Mouse (Mus musculus): ENCODE data around the gene Itpr2. TPM values are rescaled to one million over a fixed set of nuclear protein-coding genes. Genes with fewer than 3 reads are reported as not detected.
A peak's percentile ranks its signal among the peaks of the same experiment; 100 is the strongest.

The Itpr2 gene
- polyA plus RNA-seq, 1 experiment = 10.5 TPM

DNA sequence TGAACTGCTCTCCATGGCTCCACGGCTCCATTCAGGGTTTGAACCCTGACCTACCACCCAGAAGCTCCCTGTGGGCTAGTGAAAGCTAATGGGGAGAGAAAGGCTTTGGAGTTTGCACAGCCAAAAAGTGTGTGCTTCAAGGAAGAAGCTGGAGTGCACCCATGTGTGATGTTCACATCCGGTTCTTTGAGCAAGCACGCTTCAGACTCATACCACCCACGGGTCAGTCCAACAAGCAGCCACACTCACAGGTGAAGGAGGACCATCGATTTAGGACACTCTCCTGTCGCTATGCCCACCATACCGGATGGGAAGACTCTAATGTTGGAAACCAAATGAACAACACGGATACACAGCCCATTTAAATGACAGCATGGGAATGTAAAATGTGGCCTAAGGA, 9.5 kb upstream of the Itpr2 start:
- no peak for TF ChIP-seq POLR2A (IDR thresholded peaks at IDR 0.05; ENCODE audit: low read depth, low read length)
- no peak overlapping the region for H3K27ac ChIP-seq (ENCODE audit: insufficient read depth, low read depth, low read length)
- no peak overlapping the region for H3K4me3 ChIP-seq (ENCODE audit: low read depth, low read length)
- no peaks in the 10 kb centered on the region for H3K27me3 ChIP-seq (ENCODE audit: control insufficient read depth, insufficient read depth, low read length)
- no peaks in the 10 kb centered on the region for H3K4me1 ChIP-seq (ENCODE audit: control insufficient read depth, insufficient read depth, insufficient read length, low read length)
- WGBS = 86% methylated on average over 8 of the region's 8 CpGs
- no peaks in the 10 kb centered on the region for H3K36me3 ChIP-seq (ENCODE audit: control insufficient read depth, insufficient read depth, low read length)

- WGBS = 75% methylated on average over 2 of the region's 2 CpGs
- no peaks in the 10 kb centered on the region for H3K27me3 ChIP-seq (ENCODE audit: control insufficient read depth, insufficient read depth, low read length)
These were observed 7.9 kb upstream of the Itpr2 start for GRCm38 (mm10) chr6:146509891-146510290.

DNA sequence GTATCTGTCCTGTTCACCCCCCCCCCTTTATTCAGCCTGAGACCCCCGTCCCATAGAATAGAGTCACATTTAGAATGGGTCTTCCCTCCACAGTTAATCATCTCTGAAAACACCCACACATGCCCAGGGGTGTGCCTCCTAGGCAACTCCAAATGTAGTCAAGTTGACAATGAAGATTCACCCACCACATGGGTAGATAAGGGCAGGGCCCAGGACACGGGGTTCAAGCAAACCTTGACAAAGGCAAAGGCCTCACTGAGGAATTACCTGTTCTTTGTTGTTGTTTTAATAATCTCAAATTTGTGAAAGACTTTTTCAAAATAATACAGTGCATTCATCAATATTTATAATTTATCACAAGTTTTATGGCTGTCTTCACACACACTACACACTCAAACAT, 2.4 kb upstream of the Itpr2 start:
- 77% methylated on average over 2 of the region's 2 CpGs for WGBS

More at GRCm38 (mm10) chr6:146509891-146510290, 7.9 kb upstream of the Itpr2 start:
- H3K4me3 ChIP-seq (ENCODE audit: low read depth, low read length) = no peak overlapping the region
- no peak overlapping the region for H3K27ac ChIP-seq (ENCODE audit: insufficient read depth, low read depth, low read length)
- TF ChIP-seq POLR2A (IDR thresholded peaks at IDR 0.05; ENCODE audit: low read depth, low read length) = no peak
- TF ChIP-seq CTCF (IDR thresholded peaks at IDR 0.05; ENCODE audit: extremely low read depth, insufficient read length, insufficient replicate concordance, low read depth, low read length) = no peak
- H3K36me3 ChIP-seq (ENCODE audit: control insufficient read depth, insufficient read depth, low read length) = no peaks in the 10 kb centered on the region
- H3K4me1 ChIP-seq (ENCODE audit: control insufficient read depth, insufficient read depth, insufficient read length, low read length) = no peaks in the 10 kb centered on the region

DNA sequence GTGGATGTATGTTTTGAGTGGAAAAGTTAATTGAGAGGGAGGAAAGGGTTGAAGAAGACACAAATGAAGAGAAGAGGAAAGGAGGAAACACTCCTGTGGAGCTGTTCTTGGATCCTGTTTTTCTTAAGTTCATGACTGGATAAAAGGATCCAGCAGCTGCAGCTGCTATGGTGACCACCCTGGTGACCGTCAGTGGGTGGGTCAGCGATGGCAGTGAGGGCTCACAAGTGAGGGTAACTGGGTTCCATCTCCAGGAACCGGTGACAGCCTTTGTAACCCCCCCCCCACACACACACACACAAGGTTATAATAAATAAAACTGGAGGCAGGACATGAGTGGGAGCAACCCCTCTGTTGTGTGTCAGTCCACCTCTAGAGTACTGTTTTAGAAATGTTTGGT, 833 bp upstream of the Itpr2 start:
- no peak overlapping the region for H3K27ac ChIP-seq (ENCODE audit: insufficient read depth, low read depth, low read length)
- no peaks in the 10 kb centered on the region for H3K36me3 ChIP-seq (ENCODE audit: control insufficient read depth, insufficient read depth, low read length)
- peak overlapping the region; percentile 92; the same call in 1 of the 2 replicates for H3K4me3 ChIP-seq (ENCODE audit: low read depth, low read length)
- TF ChIP-seq POLR2A (IDR thresholded peaks at IDR 0.05; ENCODE audit: low read depth, low read length) (no peak), CTCF (IDR thresholded peaks at IDR 0.05; ENCODE audit: extremely low read depth, insufficient read length, insufficient replicate concordance, low read depth, low read length) (no peak)
- WGBS = 75% methylated on average over 3 of the region's 3 CpGs
- peaks cover 20% of the 10 kb centered on the region for H3K4me1 ChIP-seq (ENCODE audit: control insufficient read depth, insufficient read depth, insufficient read length, low read length)
- 0 out of 2 replicates have a peak, but pooled peaks cover 3% of the 10 kb centered on the region for H3K27me3 ChIP-seq (ENCODE audit: control insufficient read depth, insufficient read depth, low read length)

More for the DNA sequence above, 2.4 kb upstream of the Itpr2 start:
- Histone ChIP-seq H3K27ac (ENCODE audit: insufficient read depth, low read depth, low read length) (no peak overlapping the region), H3K27me3 (ENCODE audit: control insufficient read depth, insufficient read depth, low read length) (0 out of 2 replicates have a peak, but pooled peaks cover 3% of the 10 kb centered on the region), H3K36me3 (ENCODE audit: control insufficient read depth, insufficient read depth, low read length) (no peaks in the 10 kb centered on the region), H3K4me3 (ENCODE audit: low read depth, low read length) (no peak overlapping the region), H3K4me1 (ENCODE audit: control insufficient read depth, insufficient read depth, insufficient read length, low read length) (peaks cover 16% of the 10 kb centered on the region)
- TF ChIP-seq CTCF (IDR thresholded peaks at IDR 0.05; ENCODE audit: extremely low read depth, insufficient read length, insufficient replicate concordance, low read depth, low read length) (no peak), POLR2A (IDR thresholded peaks at IDR 0.05; ENCODE audit: low read depth, low read length) (no peak)

- Histone ChIP-seq H3K36me3 (ENCODE audit: control insufficient read depth, insufficient read depth, low read length) (no peaks in the 10 kb centered on the region), H3K27me3 (ENCODE audit: control insufficient read depth, insufficient read depth, low read length) (0 out of 2 replicates have a peak, but pooled peaks cover 3% of the 10 kb centered on the region), H3K27ac (ENCODE audit: insufficient read depth, low read depth, low read length) (peak overlapping the region; percentile 63), H3K4me1 (ENCODE audit: control insufficient read depth, insufficient read depth, insufficient read length, low read length) (peaks cover 20% of the 10 kb centered on the region), H3K4me3 (ENCODE audit: low read depth, low read length) (peak overlapping the region; percentile 92)
- under 1% methylated on average over 30 of the region's 30 CpGs for WGBS
- TF ChIP-seq CTCF (IDR thresholded peaks at IDR 0.05; ENCODE audit: extremely low read depth, insufficient read length, insufficient replicate concordance, low read depth, low read length) (no peak), POLR2A (IDR thresholded peaks at IDR 0.05; ENCODE audit: low read depth, low read length) (no peak)
These were observed 632 bp downstream of the Itpr2 start for GRCm38 (mm10) chr6:146501316-146501865.

GRCm38 (mm10) chr6:146500771-146501170, 1.3 kb downstream of the Itpr2 start:
- WGBS = 57% methylated on average over 5 of the region's 5 CpGs
- H3K4me1 ChIP-seq (ENCODE audit: control insufficient read depth, insufficient read depth, insufficient read length, low read length) = peaks cover 20% of the 10 kb centered on the region
- peak overlapping the region; percentile 63 for H3K27ac ChIP-seq (ENCODE audit: insufficient read depth, low read depth, low read length)
- TF ChIP-seq CTCF (IDR thresholded peaks at IDR 0.05; ENCODE audit: extremely low read depth, insufficient read length, insufficient replicate concordance, low read depth, low read length) = no peak
- no peak for TF ChIP-seq POLR2A (IDR thresholded peaks at IDR 0.05; ENCODE audit: low read depth, low read length)
- H3K4me3 ChIP-seq (ENCODE audit: low read depth, low read length) = peak overlapping the region; percentile 92
- H3K27me3 ChIP-seq (ENCODE audit: control insufficient read depth, insufficient read depth, low read length) = 0 out of 2 replicates have a peak, but pooled peaks cover 3% of the 10 kb centered on the region
- no peaks in the 10 kb centered on the region for H3K36me3 ChIP-seq (ENCODE audit: control insufficient read depth, insufficient read depth, low read length)

DNA sequence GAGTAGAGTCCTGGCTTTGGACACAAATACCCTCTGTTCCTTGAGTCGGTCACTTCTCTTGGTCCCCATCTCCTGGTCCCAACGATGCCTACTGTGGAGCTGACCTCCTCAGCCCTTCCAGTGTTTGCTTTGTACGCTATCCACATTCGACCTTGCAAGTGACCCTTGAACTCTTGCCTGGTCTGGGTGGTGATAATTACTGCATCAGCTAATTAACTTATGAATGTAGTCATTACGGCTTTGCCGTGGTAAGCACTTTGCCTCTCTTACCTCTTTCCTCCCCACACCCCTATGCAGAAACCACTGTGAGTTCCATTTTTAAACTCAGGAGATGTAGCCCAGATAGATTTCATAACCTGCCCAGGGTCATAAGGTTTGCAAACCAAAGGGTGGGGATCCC, 1.8 kb downstream of the Itpr2 start:
- Histone ChIP-seq H3K4me1 (ENCODE audit: control insufficient read depth, insufficient read depth, insufficient read length, low read length) (peaks cover 20% of the 10 kb centered on the region), H3K27me3 (ENCODE audit: control insufficient read depth, insufficient read depth, low read length) (0 out of 2 replicates have a peak, but pooled peaks cover 3% of the 10 kb centered on the region), H3K4me3 (ENCODE audit: low read depth, low read length) (peak overlapping the region; percentile 25), H3K27ac (ENCODE audit: insufficient read depth, low read depth, low read length) (peak overlapping the region; percentile 63), H3K36me3 (ENCODE audit: control insufficient read depth, insufficient read depth, low read length) (no peaks in the 10 kb centered on the region)
- TF ChIP-seq CTCF (IDR thresholded peaks at IDR 0.05; ENCODE audit: extremely low read depth, insufficient read length, insufficient replicate concordance, low read depth, low read length) (no peak), POLR2A (IDR thresholded peaks at IDR 0.05; ENCODE audit: low read depth, low read length) (no peak)
- 47% methylated on average over 6 of the region's 6 CpGs for WGBS
